Mouse (Mus musculus) neutrophil, adult 5-6 weeks (primary cell): ENCODE data around the gene Gm43638. TPM values are rescaled to one million over a fixed set of nuclear protein-coding genes. Genes with fewer than 3 reads are reported as not detected.
"Not testable (repeated sequence)": the region's sequence is repeated elsewhere in the genome, so short reads cannot be mapped to it uniquely, and the experiment has no call there.

ENCODE experiments used
- ATAC-seq: fragments of 151-379, 151-347 bp; 2 replicates; pipeline ENCODE4 v1.8.0; 2017; ENCODE audit warnings: mild to moderate bottlenecking, moderate TSS enrichment; ENCODE audit not compliant: insufficient number of reproducible peaks, poor library complexity, low FRiP score, severe bottlenecking; ENCODE audit errors: extremely low read depth
- total RNA-seq: library from RNA; stranded (forward); fragments of 200-1000 nt; gene quantifications from 2 replicates; pipeline ENCODE4 v1.2.3, GENCODE M21; 2017

Gm43638 gene
- not detected in 2 replicates for total RNA-seq

DNA sequence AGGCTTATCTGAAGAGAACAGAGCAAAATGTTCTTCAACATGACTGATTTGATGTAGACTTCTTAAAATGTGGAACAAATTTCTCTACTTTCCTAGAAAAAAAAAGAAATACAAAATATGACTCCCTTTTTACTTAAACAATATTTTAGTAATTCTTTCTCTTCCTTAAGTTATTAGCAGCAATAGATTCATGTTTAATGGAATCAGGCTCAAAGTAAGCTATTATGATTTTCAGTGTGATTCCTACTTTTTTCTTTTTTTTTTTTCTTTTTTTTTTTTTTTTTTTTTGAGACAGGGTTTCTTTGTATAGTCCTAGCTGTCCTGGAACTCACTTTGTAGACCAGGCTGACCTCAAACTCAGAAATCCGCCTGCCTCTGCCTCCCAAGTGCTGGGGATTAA lies at the start of gene Gm43638:
Gene Gm43638 (minus strand): TSS at position 101 of the 400 bp plus-strand sequence.
- not testable (repeated sequence) for ATAC-seq

DNA sequence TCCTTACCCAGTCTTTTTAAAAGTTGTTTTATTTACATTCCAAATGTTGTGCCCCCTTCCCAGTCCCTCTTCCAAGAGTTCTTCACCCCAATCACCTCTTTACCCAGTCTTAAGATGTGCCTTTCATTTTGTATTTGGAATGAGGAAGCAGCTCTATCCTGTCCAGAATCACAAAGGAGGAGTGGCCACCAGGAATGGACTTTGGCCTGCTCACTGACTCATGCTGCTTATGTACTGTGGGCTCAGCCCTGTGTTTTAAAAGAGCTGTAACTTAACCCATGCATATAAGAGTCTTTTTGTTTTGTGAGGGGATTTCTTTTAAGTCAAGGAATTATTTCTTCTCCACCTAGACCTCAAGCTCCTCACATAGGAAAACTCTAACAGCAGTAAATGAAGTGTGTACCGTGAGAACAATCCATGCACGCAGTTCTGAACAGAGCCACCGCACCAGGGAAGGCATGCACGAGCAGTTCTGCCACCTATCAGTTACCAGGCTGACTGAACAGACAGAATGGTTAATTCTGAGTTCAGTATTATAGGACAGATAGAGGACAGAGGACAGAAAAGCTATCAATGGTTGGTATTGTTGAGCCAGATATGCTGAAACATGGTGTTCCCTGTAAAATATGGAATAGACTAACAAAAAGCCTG lies 49.5 kb upstream of the Gm43638 start:
- ATAC-seq: no peak

DNA sequence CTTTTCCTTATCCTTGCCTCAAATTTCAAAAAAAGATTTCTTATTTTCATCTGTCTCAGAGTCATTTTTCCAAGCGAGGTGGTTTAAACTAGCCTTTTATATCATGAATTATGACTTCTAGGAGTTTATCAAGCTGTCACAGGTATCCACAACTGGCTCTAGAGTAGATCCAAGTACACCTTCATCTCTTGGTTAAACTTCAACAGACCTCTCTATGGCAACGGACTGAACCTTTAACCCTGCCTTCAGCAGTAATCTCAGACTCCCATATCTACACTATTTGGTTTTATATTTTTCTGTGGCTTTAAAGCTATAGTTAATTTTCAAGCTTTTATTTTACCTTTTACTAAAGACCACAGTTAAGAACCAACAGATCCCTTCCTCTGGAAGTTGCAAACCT lies 45.7 kb upstream of the Gm43638 start:
- no peak for ATAC-seq

DNA sequence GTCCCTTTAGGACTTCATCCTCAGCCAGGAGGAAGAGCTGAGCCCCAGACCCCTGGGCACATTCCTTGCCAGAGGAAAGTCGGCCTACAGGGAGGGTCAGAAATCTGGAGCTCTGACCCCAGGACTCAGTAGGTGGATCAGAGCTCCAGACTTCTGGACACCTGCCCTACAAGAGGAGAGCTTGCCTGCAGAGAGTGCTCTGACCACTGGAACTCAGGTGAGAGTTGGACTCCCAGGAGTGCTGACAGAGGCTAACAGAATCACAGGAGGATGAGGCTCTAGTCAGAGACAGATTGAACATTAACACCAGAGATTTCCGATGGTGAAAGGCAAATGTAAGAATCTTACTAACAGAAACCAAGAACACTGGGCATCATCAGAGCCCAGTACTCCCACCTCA lies 37.0 kb upstream of the Gm43638 start:
- ATAC-seq: not testable (repeated sequence)

DNA sequence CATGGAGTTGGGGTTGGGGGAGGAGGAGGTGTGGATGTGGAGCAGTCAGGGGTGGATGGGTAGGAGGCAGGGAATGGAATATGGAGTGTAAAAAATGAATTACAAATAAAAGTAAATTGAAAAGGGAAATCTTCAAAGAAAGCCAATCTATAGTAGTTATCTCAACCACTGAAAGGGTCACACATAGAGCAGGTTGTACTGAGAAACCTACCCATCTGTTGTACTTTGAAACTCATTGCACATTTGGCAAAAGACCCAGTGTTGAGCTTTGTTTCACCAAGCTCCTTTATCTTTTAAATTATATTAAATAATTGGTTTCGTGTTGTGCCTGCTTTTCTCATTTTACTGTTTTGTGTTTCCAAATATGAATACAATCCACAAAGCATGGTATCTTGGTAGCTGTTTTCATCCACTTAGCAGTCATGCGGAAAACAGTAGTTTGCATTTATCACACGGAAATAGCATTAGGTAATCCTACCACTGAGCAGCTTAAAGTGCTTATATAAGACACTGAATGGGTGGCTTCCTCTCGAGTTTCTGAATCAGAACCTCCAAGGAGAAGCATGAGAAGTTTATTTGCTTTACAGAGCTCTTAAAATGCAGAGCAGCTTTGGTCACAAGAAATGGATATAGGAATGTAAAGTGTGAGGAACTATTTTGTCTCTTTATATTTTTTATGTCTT lies 19.3 kb upstream of the Gm43638 start:
- ATAC-seq: no peak

DNA sequence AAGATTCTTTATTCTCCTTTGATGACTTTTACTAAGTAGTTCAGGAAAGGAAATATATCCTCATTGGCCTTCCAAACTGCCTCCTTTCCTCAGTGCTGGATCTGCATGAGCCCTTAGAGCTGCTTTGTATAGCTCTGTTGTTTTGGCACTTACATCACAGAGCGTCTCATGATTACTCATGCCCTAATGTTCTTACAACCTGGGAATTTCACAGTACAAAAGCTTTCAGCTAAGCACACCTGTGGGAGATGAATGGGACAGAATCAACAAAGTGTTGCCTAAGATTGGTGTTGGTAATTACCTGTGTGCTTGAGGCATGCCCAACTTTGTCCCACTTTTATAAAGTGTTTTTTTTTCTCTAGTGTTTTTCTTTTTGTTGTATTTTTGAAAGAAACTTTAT lies 16.1 kb upstream of the Gm43638 start:
- no peak for ATAC-seq

DNA sequence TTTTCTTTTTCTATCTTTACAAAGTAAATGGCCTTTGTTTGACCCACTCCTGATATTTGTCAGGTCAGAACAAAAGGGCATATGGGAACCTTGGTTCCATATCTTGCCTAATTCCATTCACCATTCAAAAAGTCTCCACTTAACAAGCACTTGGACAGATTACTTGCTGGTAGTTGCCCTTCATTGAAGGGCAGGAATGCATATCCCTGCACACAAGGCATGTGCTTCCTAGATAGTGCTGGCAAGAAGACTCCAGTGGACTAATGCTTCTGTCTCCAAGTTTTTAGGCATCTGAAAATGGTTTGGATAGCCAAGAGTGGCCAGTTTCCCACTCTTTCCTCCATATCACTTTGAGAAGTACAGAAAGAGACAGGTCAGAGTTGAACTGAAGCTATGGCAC lies 12.7 kb upstream of the Gm43638 start:
- ATAC-seq: no peak

DNA sequence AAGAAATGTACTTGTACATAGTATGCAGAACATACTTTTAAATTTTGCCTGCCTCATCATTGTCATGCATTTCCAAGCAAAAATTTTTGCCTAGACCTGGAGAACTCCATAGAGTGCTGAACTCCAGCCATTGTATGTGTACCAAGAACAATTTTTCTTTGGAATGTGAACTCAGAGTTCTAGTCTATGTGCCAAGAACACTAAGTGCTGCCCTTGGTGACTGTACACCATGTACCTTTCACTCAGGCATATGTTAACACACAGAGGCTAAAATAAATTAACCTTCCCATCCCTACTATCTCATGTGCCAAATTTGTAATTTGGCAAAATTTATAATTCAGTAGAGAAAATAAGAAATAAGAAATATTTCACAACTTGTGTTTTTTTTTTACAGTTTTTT lies 12.3 kb upstream of the Gm43638 start:
- ATAC-seq: no peak

DNA sequence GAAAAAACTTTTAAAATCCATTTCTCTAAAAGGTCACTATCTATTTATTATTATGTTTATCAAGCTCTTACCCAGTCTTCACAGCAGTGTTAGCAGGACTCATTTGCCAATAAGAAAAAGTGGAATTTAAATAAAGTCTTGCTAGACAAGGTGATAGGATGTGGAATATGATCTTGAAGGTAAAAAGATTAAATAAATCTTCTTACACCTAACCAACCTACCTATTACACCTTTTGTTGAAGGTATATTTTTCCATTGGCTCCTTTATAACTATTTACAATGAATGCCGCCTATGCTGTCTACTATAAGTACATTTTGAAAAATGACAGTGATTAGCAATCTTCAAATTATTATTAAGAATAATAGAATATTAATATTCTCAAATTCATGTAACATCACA lies 4.2 kb upstream of the Gm43638 start, which contains the start of gene Ugt2a1:
Gene Ugt2a1 (minus strand): TSS at position 101 of the 400 bp plus-strand sequence.
- no peak for ATAC-seq

DNA sequence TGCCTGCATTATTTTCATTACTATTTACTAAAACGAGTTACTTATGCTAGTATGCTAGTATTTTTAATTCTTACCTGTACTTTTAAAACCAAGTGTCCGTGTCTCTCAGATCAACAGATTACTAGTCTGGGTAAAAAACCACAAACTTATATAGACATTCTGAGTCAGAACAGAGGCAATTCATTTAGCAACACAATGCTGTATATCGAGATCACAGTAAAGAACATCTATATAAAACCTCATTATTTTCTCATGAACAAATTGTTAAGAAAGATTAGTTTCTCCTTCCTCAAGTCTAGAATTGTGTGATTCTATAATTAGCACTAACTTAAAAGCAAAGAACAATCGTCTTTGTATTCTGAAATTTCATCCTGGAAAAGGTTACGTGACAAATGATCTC lies 4.4 kb downstream of the Gm43638 start, which contains the start of gene Ugt2a2:
Gene Ugt2a2 (minus strand): TSS at position 101 of the 400 bp plus-strand sequence.
- no peak for ATAC-seq

DNA sequence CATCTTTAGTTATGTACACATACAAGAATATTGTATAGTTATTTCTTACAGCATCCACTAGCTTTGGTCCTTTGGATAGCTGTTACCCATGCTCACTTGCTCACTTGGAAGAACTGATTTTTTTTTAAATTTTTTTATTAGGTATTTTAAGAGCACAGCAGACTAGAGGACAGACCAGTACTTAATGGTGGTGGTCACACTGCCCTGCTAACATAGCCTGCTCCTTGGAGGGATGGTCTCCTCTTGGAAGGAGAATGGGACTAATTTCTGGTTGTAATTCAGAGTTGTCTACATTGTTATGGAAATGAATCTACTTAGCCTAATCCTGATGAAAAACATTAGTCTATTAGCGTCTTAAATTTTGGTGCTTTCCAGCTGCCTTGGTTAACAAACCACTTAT lies 27.8 kb downstream of the Gm43638 start:
- no peak for ATAC-seq

DNA sequence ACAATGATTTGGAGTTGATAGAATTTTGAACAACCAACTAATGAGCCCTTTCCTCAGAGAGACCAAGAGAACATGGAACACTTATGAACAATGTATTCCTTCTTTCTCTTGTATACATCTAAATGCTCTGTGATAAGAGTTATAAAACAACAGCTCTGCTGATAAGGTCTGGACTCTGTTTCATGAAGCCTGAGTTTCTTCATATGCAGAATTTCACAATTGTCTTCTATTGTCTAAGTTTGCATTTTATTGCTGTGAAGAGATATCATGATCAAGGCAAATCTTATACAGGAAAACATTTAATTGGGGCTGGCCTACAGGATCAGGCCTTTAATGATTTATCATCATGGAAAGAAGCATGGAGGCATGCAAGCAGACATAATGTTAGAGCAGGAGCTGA lies 28.9 kb downstream of the Gm43638 start:
- no peak for ATAC-seq

DNA sequence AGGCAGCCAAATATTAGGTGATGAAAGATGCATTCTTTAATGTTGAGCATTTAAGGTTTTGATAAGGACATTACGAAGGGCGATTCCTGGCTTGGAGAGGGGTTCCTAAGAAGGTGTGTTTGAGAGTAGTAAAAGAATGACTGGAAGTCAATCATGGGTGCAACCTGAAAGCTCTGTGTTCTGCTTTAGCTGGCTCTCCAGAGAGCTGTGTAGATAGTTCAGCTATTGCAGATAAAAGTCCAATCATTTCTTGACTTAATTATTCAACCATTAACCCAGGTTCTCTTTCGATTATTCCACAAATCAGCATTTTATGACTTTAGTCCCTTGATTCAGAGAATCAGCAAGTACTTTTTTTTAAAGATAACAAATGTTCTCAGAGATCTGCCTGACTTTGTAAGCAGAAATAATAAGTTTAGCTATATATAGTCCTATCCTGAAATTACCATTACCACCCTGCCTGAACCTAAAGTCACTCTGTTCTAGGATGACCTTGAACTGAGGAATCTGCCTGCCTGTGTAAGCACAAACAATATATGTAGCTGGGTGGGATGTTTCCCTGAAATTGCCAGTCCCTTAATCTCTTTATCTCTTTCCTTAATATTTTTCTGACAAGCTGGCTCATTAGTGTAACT lies 30.3 kb downstream of the Gm43638 start:
- ATAC-seq: no peak

DNA sequence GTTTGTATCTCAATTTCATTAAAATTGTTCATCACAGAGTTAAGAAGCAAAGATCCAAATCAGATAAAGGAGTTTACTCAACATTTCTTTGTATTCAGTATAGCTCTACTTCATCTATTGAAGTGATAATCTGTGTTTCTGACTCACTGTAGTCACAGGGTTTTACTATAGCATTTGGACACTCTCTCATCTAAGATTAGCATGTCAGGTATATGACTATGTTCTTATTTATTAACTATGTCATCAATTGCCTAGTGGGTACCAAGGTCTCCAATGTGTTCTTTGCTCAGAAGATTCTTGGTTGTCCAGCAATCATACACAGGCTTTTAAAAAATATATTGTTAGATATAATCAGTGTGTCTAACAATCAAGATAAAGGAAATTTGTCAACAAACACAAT lies 31.1 kb downstream of the Gm43638 start:
- no peak for ATAC-seq

DNA sequence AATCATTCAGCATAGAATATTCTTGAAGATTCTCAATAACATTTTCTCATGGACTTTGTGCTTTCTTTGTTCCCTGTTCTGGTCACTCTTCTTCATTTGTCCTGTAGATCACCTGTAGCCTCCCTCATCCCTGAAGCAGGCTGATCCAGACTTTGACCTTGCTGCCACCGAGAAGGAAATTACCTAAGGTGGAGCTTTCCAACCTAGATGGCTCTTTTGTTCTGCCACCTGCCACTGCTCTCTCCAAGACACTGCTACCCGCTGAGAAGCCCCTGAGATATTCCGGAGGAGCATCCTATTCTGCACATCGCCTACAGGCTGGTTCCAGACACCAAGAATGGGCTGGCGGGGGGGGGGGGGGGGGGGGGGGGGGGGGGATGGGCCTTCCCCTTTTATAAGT lies 34.1 kb downstream of the Gm43638 start:
- not testable (repeated sequence) for ATAC-seq

DNA sequence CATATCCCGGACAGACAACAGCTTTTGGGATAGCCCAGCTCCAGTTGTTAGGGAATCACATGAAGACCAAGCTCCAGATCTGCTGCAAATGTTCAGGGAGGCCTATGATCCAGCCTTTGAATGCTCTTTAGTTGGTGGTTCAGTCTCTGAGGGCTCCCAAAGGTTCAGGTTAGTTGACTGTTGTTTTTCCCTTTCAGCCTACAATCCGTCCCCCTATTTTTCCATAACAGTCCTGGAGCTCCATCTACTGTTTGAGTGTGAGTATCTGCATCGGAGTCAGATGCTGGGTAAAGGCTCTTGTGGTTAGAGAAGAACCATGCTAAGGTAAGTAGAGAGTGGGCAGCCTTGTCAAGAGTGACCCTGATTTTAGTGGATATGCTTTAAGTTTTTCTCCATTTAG lies 50.3 kb downstream of the Gm43638 start:
- no peak for ATAC-seq

DNA sequence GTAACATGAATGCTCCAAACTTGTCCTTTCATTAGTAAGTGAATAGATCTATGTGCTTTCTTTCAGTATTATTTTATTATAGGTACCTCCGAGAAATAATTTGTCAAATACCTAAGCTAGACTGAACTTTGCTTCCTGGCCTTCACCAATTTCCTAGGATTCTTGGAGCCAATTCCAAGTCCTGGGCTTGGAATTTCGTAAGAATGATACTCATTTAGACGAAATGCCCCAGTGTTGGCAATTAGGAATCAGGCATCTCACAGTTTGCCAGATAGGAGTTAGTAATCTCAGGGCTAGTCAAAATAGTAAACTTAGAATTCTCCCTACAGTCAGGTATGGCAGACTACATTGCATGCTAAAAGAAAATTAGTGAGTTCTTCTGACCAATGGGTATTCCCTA lies 60.9 kb downstream of the Gm43638 start:
- ATAC-seq: no peak

DNA sequence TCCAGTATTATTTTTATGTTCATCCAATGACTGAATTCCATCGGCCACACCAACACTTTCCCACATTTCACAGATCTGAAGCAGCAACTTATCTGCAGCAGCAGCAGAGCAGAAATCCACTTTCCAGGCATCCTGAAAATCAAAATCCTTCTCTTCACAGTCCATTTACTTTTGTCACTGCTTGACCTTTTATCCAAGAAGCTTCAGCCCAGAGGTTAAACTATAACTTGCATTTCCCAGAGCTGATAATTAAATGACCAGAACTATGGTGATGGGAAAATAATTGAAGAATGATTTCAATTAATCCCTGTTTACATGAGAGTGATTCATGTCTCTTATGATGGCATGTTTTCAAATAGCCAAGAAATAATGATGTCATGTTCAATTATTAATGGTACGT lies 62.6 kb downstream of the Gm43638 start, which contains the start of gene Ugt2b38:
Gene Ugt2b38 (minus strand): TSS at position 163 of the 400 bp plus-strand sequence.
- not testable (repeated sequence) for ATAC-seq
